Mouse (Mus musculus): Measurements from ENCODE around the gene Slc27a5. TPM values are rescaled to one million over a fixed set of nuclear protein-coding genes. Genes with fewer than 3 reads are reported as not detected.

Gene Slc27a5
- polyA plus RNA-seq, 1 experiment from 2014 or later = not detected

DNA sequence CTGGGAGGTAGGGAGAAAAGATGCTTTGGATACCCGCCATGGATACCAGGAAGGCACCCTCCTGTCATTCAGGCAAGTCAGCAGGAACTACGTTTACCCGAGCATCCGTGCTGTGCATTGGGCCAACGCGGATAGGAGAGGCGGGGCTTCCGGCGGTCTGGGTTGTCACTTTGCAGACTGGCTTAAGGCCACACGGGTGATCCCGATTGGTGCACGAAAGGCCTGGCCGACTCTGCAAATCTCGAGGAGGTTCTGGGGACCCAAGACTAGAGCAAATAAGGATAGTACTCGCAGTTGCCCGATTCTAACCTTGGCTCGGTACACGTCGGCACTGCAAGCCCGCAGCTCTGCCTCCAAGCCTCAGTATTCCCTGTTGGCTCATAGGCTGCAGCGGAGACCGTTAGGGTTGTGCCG is 32.3 kb downstream of the Slc27a5 start, which contains the start of gene Zfp324:
Gene Zfp324 (plus strand): TSS at position 161 of the 414 bp plus-strand sequence.
- Histone ChIP-seq H3K9me3 (ENCODE audit: control insufficient read depth, low read depth, low read length) (no peaks in the 10 kb centered on the region), H3K36me3 (ENCODE audit: control insufficient read depth, insufficient read depth, low read length) (peaks cover 12% of the 10 kb centered on the region), H3K9ac (replicated peaks; ENCODE audit: low read depth, low read length) (peak within 1 kb of the TSS; percentile 82), H3K4me1 (ENCODE audit: control insufficient read depth, insufficient read depth, low read length) (peaks cover 14% of the 10 kb centered on the region; the same call in 1 of the 2 replicates), H3K4me2 (replicated peaks; ENCODE audit: low read depth, low read length) (peak within 1 kb of the TSS; percentile 76), H3K27me3 (ENCODE audit: control insufficient read depth, insufficient read depth, low read length) (no peaks in the 10 kb centered on the region), H3K27ac (ENCODE audit: low read length) (peak within 1 kb of the TSS; percentile 76), H3K4me3 (ENCODE audit: low read depth, low read length) (peak within 1 kb of the TSS; percentile 85)
- peak; percentile 93 for ATAC-seq (ENCODE audit: insufficient number of reproducible peaks, insufficient read depth, low FRiP score, low read depth)
- under 1% methylated on average over 23 of the region's 23 CpGs for WGBS

- ATAC-seq (ENCODE audit: insufficient number of reproducible peaks, insufficient read depth, low FRiP score, low read depth) = peak; percentile 69
- Histone ChIP-seq H3K36me3 (ENCODE audit: control insufficient read depth, insufficient read depth, low read length) (no peaks in the 10 kb centered on the region), H3K27me3 (ENCODE audit: control insufficient read depth, insufficient read depth, low read length) (no peaks in the 10 kb centered on the region), H3K4me1 (ENCODE audit: control insufficient read depth, insufficient read depth, low read length) (0 out of 2 replicates have a peak, but pooled peaks cover 6% of the 10 kb centered on the region), H3K4me3 (ENCODE audit: low read depth, low read length) (peak overlapping the region; percentile 46), H3K4me2 (replicated peaks; ENCODE audit: low read depth, low read length) (peak overlapping the region; percentile 63), H3K27ac (ENCODE audit: low read length) (peak overlapping the region; percentile 77), H3K9me3 (ENCODE audit: control insufficient read depth, low read depth, low read length) (no peaks in the 10 kb centered on the region), H3K9ac (replicated peaks; ENCODE audit: low read depth, low read length) (peak overlapping the region; percentile 73)
- 2% methylated on average over 29 of the region's 29 CpGs for WGBS
Measured at GRCm38 (mm10) chr7:12961511-12962141, 36.4 kb downstream of the Slc27a5 start.

DNA sequence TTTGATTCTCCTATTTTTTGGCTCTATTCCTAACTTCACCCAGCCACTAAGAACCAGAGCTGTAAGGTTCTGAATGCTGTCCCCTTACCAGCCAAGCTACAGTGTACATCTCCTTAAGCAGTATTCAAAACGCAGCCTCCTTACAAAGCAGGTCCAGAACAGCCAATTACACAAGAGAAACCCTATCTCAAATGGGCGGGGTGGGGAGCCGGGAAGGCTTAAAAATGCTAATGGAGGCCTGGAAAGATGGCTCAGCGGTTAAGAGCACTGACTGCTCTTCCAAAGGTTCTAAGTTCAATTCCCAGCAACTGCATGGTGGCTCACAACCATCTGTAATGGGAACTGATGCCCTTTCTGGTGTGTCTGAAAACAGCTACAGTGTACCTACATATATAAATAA is 38.3 kb downstream of the Slc27a5 start:
- WGBS = 33% methylated on average over 4 of the region's 4 CpGs
- no peak for ATAC-seq (ENCODE audit: insufficient number of reproducible peaks, insufficient read depth, low FRiP score, low read depth)
- Histone ChIP-seq H3K27me3 (ENCODE audit: control insufficient read depth, insufficient read depth, low read length) (no peaks in the 10 kb centered on the region), H3K9me3 (ENCODE audit: control insufficient read depth, low read depth, low read length) (no peaks in the 10 kb centered on the region), H3K36me3 (ENCODE audit: control insufficient read depth, insufficient read depth, low read length) (no peaks in the 10 kb centered on the region), H3K4me3 (ENCODE audit: low read depth, low read length) (no peak overlapping the region), H3K4me1 (ENCODE audit: control insufficient read depth, insufficient read depth, low read length) (no peaks in the 10 kb centered on the region), H3K4me2 (replicated peaks; ENCODE audit: low read depth, low read length) (no peak overlapping the region), H3K27ac (ENCODE audit: low read length) (no peak overlapping the region), H3K9ac (replicated peaks; ENCODE audit: low read depth, low read length) (no peak overlapping the region)

- no peak overlapping the region for H3K4me3 ChIP-seq (ENCODE audit: low read depth, low read length)
- H3K27ac ChIP-seq (ENCODE audit: low read length) = no peak overlapping the region
- H3K9ac ChIP-seq (replicated peaks; ENCODE audit: low read depth, low read length) = no peak overlapping the region
- ATAC-seq (ENCODE audit: insufficient number of reproducible peaks, insufficient read depth, low FRiP score, low read depth) = no peak
- H3K4me2 ChIP-seq (replicated peaks; ENCODE audit: low read depth, low read length) = no peak overlapping the region
- no peaks in the 10 kb centered on the region for H3K27me3 ChIP-seq (ENCODE audit: control insufficient read depth, insufficient read depth, low read length)
- no peaks in the 10 kb centered on the region for H3K36me3 ChIP-seq (ENCODE audit: control insufficient read depth, insufficient read depth, low read length)
- H3K4me1 ChIP-seq (ENCODE audit: control insufficient read depth, insufficient read depth, low read length) = no peaks in the 10 kb centered on the region
- no peaks in the 10 kb centered on the region for H3K9me3 ChIP-seq (ENCODE audit: control insufficient read depth, low read depth, low read length)
- 71% methylated on average over 4 of the region's 4 CpGs for WGBS
Measured at GRCm38 (mm10) chr7:12958948-12959347, 39.0 kb downstream of the Slc27a5 start.

- no peak for ATAC-seq (ENCODE audit: insufficient number of reproducible peaks, insufficient read depth, low FRiP score, low read depth)
- no peaks in the 10 kb centered on the region for H3K9me3 ChIP-seq (ENCODE audit: control insufficient read depth, low read depth, low read length)
- H3K4me2 ChIP-seq (replicated peaks; ENCODE audit: low read depth, low read length) = no peak overlapping the region
- H3K4me3 ChIP-seq (ENCODE audit: low read depth, low read length) = no peak overlapping the region
- H3K36me3 ChIP-seq (ENCODE audit: control insufficient read depth, insufficient read depth, low read length) = no peaks in the 10 kb centered on the region
- H3K9ac ChIP-seq (replicated peaks; ENCODE audit: low read depth, low read length) = no peak overlapping the region
- no peak overlapping the region for H3K27ac ChIP-seq (ENCODE audit: low read length)
- WGBS = 69% methylated on average over 5 of the region's 5 CpGs
- H3K4me1 ChIP-seq (ENCODE audit: control insufficient read depth, insufficient read depth, low read length) = no peaks in the 10 kb centered on the region
- H3K27me3 ChIP-seq (ENCODE audit: control insufficient read depth, insufficient read depth, low read length) = no peaks in the 10 kb centered on the region
Measured at GRCm38 (mm10) chr7:12957511-12957910, 40.5 kb downstream of the Slc27a5 start.

DNA sequence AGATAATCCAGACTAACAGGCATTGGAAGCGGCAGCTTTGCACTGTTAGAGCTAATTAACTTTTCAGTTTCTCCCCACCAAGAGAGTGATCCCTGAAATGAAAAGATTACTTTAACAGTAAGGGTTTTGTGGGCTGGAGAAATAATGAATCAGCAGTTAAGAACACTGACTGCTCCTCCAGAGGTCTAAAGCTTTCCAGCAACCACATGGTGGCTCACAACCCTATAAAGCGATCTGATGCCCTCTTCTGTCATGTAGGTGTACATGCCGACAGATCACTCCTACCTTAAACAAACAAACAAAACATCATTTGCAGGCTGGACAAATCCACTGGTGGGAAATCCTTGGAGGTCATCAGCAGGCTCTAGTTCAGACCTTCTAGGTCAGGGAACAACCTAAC is 43.1 kb downstream of the Slc27a5 start:
- 47% methylated on average over 3 of the region's 3 CpGs for WGBS
- H3K4me3 ChIP-seq (ENCODE audit: low read depth, low read length) = no peak overlapping the region

GRCm38 (mm10) chr7:12949872-12950229 is 48.1 kb downstream of the Slc27a5 start:
- peak overlapping the region; percentile 55 for H3K9ac ChIP-seq (replicated peaks; ENCODE audit: low read depth, low read length)
- H3K4me2 ChIP-seq (replicated peaks; ENCODE audit: low read depth, low read length) = peak overlapping the region; percentile 74
- H3K4me1 ChIP-seq (ENCODE audit: control insufficient read depth, insufficient read depth, low read length) = no peaks in the 10 kb centered on the region
- peak overlapping the region; percentile 35 for H3K4me3 ChIP-seq (ENCODE audit: low read depth, low read length)
- H3K27me3 ChIP-seq (ENCODE audit: control insufficient read depth, insufficient read depth, low read length) = no peaks in the 10 kb centered on the region
- WGBS = 3% methylated on average over 16 of the region's 16 CpGs
- H3K27ac ChIP-seq (ENCODE audit: low read length) = peak overlapping the region; percentile 80
- no peaks in the 10 kb centered on the region for H3K9me3 ChIP-seq (ENCODE audit: control insufficient read depth, low read depth, low read length)
- ATAC-seq (ENCODE audit: insufficient number of reproducible peaks, insufficient read depth, low FRiP score, low read depth) = peak; percentile 44
- no peaks in the 10 kb centered on the region for H3K36me3 ChIP-seq (ENCODE audit: control insufficient read depth, insufficient read depth, low read length)

More for the DNA sequence above, 43.1 kb downstream of the Slc27a5 start:
- Histone ChIP-seq H3K9me3 (ENCODE audit: control insufficient read depth, low read depth, low read length) (no peaks in the 10 kb centered on the region), H3K36me3 (ENCODE audit: control insufficient read depth, insufficient read depth, low read length) (no peaks in the 10 kb centered on the region), H3K27ac (ENCODE audit: low read length) (no peak overlapping the region), H3K27me3 (ENCODE audit: control insufficient read depth, insufficient read depth, low read length) (no peaks in the 10 kb centered on the region), H3K4me2 (replicated peaks; ENCODE audit: low read depth, low read length) (no peak overlapping the region), H3K4me1 (ENCODE audit: control insufficient read depth, insufficient read depth, low read length) (no peaks in the 10 kb centered on the region), H3K9ac (replicated peaks; ENCODE audit: low read depth, low read length) (no peak overlapping the region)
- ATAC-seq (ENCODE audit: insufficient number of reproducible peaks, insufficient read depth, low FRiP score, low read depth) = no peak

DNA sequence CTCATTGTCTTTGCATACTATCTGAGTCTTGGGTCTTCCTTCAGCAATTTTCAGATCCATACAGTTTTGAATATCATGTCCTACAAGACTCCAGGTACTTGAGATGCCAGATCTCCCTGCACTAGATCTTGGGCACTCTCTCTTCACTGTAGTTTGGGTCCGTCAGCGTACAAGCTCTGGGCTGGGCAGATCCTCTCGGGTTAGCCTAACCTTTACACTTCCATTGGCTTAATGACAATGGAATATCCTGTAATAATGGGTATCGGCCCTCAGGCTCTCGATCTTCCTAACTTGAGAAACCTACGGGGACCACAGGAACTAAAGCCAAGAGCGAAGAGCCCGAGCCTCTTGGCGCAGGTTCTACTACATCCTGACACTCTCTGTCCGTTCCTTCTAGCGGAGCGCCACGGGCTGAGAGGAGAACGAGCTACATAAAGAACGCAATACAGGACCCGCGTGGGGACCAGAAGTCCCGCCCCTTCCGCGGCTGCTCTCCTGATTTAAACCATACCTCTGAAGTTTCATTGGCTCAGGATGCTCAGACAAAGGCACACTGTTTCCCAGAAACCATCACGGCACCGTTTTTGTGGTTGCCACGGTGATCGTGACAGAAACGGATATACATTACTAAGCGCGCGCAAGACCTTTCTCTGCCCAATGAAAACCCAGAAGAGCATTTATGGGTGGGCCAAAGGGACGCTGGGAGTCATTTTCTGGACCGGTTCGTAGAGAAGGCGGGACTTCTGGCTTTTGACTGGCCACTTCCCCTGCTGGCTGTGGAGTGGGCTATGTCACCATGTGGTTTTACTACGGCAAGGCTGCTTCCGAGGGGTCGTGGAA is 48.7 kb downstream of the Slc27a5 start:
- no peaks in the 10 kb centered on the region for H3K36me3 ChIP-seq (ENCODE audit: control insufficient read depth, insufficient read depth, low read length)
- peak overlapping the region; percentile 74 for H3K4me2 ChIP-seq (replicated peaks; ENCODE audit: low read depth, low read length)
- no peaks in the 10 kb centered on the region for H3K4me1 ChIP-seq (ENCODE audit: control insufficient read depth, insufficient read depth, low read length)
- 10% methylated on average over 35 of the region's 35 CpGs for WGBS
- no peaks in the 10 kb centered on the region for H3K27me3 ChIP-seq (ENCODE audit: control insufficient read depth, insufficient read depth, low read length)
- H3K4me3 ChIP-seq (ENCODE audit: low read depth, low read length) = peak overlapping the region; percentile 35
- H3K27ac ChIP-seq (ENCODE audit: low read length) = peak overlapping the region; percentile 82
- no peaks in the 10 kb centered on the region for H3K9me3 ChIP-seq (ENCODE audit: control insufficient read depth, low read depth, low read length)
- ATAC-seq (ENCODE audit: insufficient number of reproducible peaks, insufficient read depth, low FRiP score, low read depth) = peak; percentile 97
- peak overlapping the region; percentile 55 for H3K9ac ChIP-seq (replicated peaks; ENCODE audit: low read depth, low read length)
